Mouse (Mus musculus) embryonic facial prominence, embryonic 14.5 days (tissue): ENCODE results near the gene Ccdc36. TPM values are rescaled to one million over a fixed set of nuclear protein-coding genes. Genes with fewer than 3 reads are reported as not detected.

Experiments
- ATAC-seq: fragments of 200-750 bp; cut with Nextera tagmentation; 2 replicates; pipeline ENCODE4 v1.8.0; 2017; ENCODE audit warnings: low read depth, moderate number of reproducible peaks, moderate TSS enrichment
- DNase-seq: peaks from one replicate; pipeline ENCODE4 v3.0.0-alpha.2; 2015; ENCODE audit warnings: low spot score
- H3K27ac ChIP-seq: fragments of 300-500 bp; sonication (generic); replicated peaks from 2 replicates; pipeline ENCODE4 v1.5.1; 2014; ENCODE audit warnings: low read depth, mild to moderate bottlenecking, low read length, moderate library complexity
- H3K27me3 ChIP-seq: fragments of 300-500 bp; sonication (generic); replicated peaks from 2 replicates; pipeline ENCODE4 v1.6.1; 2014; ENCODE audit warnings: low read length; ENCODE audit not compliant: control insufficient read depth, insufficient read depth
- H3K36me3 ChIP-seq: fragments of 300-500 bp; sonication (generic); 2 replicates; pipeline ENCODE4 v1.6.1; 2014; ENCODE audit warnings: low read length, mixed read lengths; ENCODE audit not compliant: control insufficient read depth, insufficient read depth
- H3K4me1 ChIP-seq: fragments of 300-500 bp; sonication (generic); 2 replicates; pipeline ENCODE4 v1.6.1; 2014; ENCODE audit warnings: antibody characterized with exemption, low read length; ENCODE audit not compliant: control insufficient read depth, insufficient read depth
- H3K4me2 ChIP-seq: fragments of 300-500 bp; sonication (generic); 2 replicates; pipeline ENCODE4 v1.6.1; 2014; ENCODE audit warnings: low read depth, mild to moderate bottlenecking, low read length, moderate library complexity, mixed read lengths
- H3K4me3 ChIP-seq: fragments of 300-500 bp; sonication (generic); 2 replicates; pipeline ENCODE4 v1.5.1; 2014; ENCODE audit warnings: low read depth, mild to moderate bottlenecking, low read length
- H3K9ac ChIP-seq: fragments of 300-500 bp; sonication (generic); 2 replicates; pipeline ENCODE4 v1.6.1; 2014; ENCODE audit warnings: low read depth, mild to moderate bottlenecking, low read length, moderate library complexity, mixed read lengths
- H3K9me3 ChIP-seq: fragments of 300-500 bp; sonication (generic); 2 replicates; pipeline ENCODE4 v1.6.1; 2016; ENCODE audit warnings: low read length; ENCODE audit not compliant: control insufficient read depth
- WGBS: fragments of 180-500 bp; shearing (Covaris S2); extraction: QIAGEN DNeasy Blood & Tissue Kit; methylation state at CpG from one replicate; pipeline ENCODE4 v1.1.7; 2014; 5-methylcytosine and 5-hydroxymethylcytosine counted together
- polyA plus RNA-seq: library from polyadenylated mRNA; unstranded; fragments of >200 nt; fragmentation: Nextera tagmentation; extraction: Ambion mirVana; gene quantifications from 2 replicates; pipeline ENCODE4 v1.2.1, GENCODE M21; 2014

Gene Ccdc36
- polyA plus RNA-seq, 1 experiment from 2014 or later = 1.1 TPM

DNA sequence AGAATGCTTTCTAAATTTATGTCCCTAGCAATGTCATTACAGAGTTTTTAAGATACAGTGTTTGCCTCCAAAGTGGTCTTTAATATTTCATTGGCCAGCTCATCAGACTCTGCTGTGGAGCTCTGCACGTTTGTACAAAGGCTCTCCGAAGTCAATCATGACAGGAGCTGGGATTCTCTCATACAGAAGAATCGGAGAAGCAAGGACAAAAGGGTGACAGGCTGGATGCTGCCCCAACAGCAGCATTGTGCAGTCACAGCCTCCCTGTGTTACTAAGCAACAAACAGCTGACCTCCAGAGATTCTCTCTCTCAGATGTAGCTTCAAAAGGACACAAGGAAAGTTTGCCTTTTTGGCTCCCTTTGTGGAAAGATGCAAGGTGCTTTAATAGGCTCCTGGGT lies 7.9 kb upstream of the Ccdc36 start, which contains the start of gene BC048562:
TSS of gene BC048562 (plus strand) at position 301 of the 400 bp plus-strand sequence.
- no peak within 1 kb of the TSS for H3K27ac ChIP-seq
- no peaks in the 10 kb centered on the region for H3K27me3 ChIP-seq
- no peak within 1 kb of the TSS for H3K4me3 ChIP-seq
- no peaks in the 10 kb centered on the region for H3K9me3 ChIP-seq
- H3K4me2 ChIP-seq = no peak within 1 kb of the TSS
- H3K4me1 ChIP-seq = no peaks in the 10 kb centered on the region
- DNase-seq = no peak
- no peaks in the 10 kb centered on the region for H3K36me3 ChIP-seq
- no peak within 1 kb of the TSS for H3K9ac ChIP-seq
- 73% methylated on average over 3 of the region's 3 CpGs for WGBS
- no peak for ATAC-seq

- H3K4me3 ChIP-seq = peak overlapping the region; percentile 26
- no peaks in the 10 kb centered on the region for H3K27me3 ChIP-seq
- peak overlapping the region; percentile 47 for H3K4me2 ChIP-seq
- WGBS = 52% methylated on average over 32 of the region's 32 CpGs
- H3K4me1 ChIP-seq = no peaks in the 10 kb centered on the region
- H3K9ac ChIP-seq = peak overlapping the region; percentile 35; the same call in 1 of the 2 replicates
- peak; percentile 51 for DNase-seq
- H3K27ac ChIP-seq = no peak overlapping the region
- no peaks in the 10 kb centered on the region for H3K9me3 ChIP-seq
- H3K36me3 ChIP-seq = no peaks in the 10 kb centered on the region
- 0 out of 2 replicates have a peak, but pooled peaks have one; percentile 22 for ATAC-seq
Observed at GRCm38 (mm10) chr9:108431431-108432067, 3.3 kb upstream of the Ccdc36 start.

DNA sequence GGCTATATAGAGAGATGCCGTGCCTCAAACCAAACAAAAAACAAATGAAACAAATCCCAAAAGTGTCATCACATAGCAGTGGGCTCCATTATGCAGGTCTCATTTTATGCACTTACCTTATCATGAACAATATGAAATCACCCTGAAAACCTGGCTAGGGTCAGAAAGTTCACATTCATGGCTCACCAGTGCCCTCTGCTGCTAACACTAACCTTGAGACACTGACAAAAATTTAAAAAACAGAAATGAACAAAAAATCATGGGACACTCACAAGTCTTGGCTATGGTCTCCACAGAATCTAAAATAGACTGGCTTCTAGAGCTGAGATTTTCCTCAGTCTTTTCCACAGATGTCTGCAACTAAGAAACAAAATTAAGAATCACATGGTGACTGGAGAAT lies 16.1 kb downstream of the Ccdc36 start:
- H3K4me3 ChIP-seq = no peak overlapping the region
- WGBS = 82% methylated on average over 1 of the region's 1 CpGs
- no peak for ATAC-seq
- no peak overlapping the region for H3K9ac ChIP-seq
- H3K27me3 ChIP-seq = no peaks in the 10 kb centered on the region
- no peaks in the 10 kb centered on the region for H3K36me3 ChIP-seq
- no peak overlapping the region for H3K27ac ChIP-seq
- H3K4me1 ChIP-seq = no peaks in the 10 kb centered on the region
- DNase-seq = no peak
- no peak overlapping the region for H3K4me2 ChIP-seq
- H3K9me3 ChIP-seq = no peaks in the 10 kb centered on the region

GRCm38 (mm10) chr9:108411381-108411942 lies 16.8 kb downstream of the Ccdc36 start:
- no peaks in the 10 kb centered on the region for H3K27me3 ChIP-seq
- no peak overlapping the region for H3K4me2 ChIP-seq
- DNase-seq = no peak
- no peak overlapping the region for H3K9ac ChIP-seq
- no peak overlapping the region for H3K27ac ChIP-seq
- H3K4me1 ChIP-seq = no peaks in the 10 kb centered on the region
- H3K36me3 ChIP-seq = no peaks in the 10 kb centered on the region
- H3K9me3 ChIP-seq = no peaks in the 10 kb centered on the region
- no peak for ATAC-seq
- WGBS = 72% methylated on average over 9 of the region's 9 CpGs
- H3K4me3 ChIP-seq = no peak overlapping the region

GRCm38 (mm10) chr9:108409535-108409934 lies 18.7 kb downstream of the Ccdc36 start:
- H3K4me3 ChIP-seq = no peak overlapping the region
- no peak overlapping the region for H3K4me2 ChIP-seq
- H3K27me3 ChIP-seq = no peaks in the 10 kb centered on the region
- DNase-seq = no peak
- 87% methylated on average over 4 of the region's 4 CpGs for WGBS
- no peak overlapping the region for H3K27ac ChIP-seq
- no peak for ATAC-seq
- no peaks in the 10 kb centered on the region for H3K9me3 ChIP-seq
- no peaks in the 10 kb centered on the region for H3K36me3 ChIP-seq
- no peaks in the 10 kb centered on the region for H3K4me1 ChIP-seq
- H3K9ac ChIP-seq = no peak overlapping the region

GRCm38 (mm10) chr9:108404451-108404850 lies 23.8 kb downstream of the Ccdc36 start:
- no peaks in the 10 kb centered on the region for H3K27me3 ChIP-seq
- H3K27ac ChIP-seq = no peak overlapping the region
- ATAC-seq = no peak
- H3K36me3 ChIP-seq = no peaks in the 10 kb centered on the region
- H3K4me1 ChIP-seq = 0 out of 2 replicates have a peak, but pooled peaks cover 4% of the 10 kb centered on the region
- H3K4me2 ChIP-seq = no peak overlapping the region
- no peaks in the 10 kb centered on the region for H3K9me3 ChIP-seq
- H3K4me3 ChIP-seq = no peak overlapping the region
- WGBS = 73% methylated on average over 8 of the region's 8 CpGs
- no peak overlapping the region for H3K9ac ChIP-seq
- no peak for DNase-seq

DNA sequence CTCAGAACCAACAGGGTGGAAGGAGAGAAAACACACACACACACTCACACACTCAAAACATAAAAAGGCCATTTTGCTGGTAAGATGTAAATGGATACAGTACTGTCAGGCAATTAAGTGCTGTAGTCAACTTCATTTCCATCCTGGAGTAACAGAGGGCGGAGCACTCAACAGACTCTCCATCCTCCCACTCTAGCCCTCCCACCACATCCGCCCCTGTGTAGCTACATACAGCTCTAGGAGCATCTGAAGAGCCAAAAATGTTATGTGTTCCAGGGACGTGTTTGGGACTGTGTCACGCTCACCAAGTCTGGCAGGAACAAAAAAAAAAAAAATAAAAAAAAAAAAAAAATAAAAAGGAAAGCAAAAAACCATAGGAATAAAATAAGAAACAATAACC lies 25.2 kb downstream of the Ccdc36 start:
- Histone ChIP-seq H3K27me3 (no peaks in the 10 kb centered on the region), H3K4me1 (0 out of 2 replicates have a peak, but pooled peaks cover 4% of the 10 kb centered on the region), H3K27ac (no peak overlapping the region), H3K4me2 (no peak overlapping the region), H3K36me3 (no peaks in the 10 kb centered on the region), H3K4me3 (no peak overlapping the region), H3K9ac (no peak overlapping the region), H3K9me3 (no peaks in the 10 kb centered on the region)
- WGBS = 81% methylated on average over 4 of the region's 4 CpGs
- DNase-seq = no peak
- no peak for ATAC-seq

DNA sequence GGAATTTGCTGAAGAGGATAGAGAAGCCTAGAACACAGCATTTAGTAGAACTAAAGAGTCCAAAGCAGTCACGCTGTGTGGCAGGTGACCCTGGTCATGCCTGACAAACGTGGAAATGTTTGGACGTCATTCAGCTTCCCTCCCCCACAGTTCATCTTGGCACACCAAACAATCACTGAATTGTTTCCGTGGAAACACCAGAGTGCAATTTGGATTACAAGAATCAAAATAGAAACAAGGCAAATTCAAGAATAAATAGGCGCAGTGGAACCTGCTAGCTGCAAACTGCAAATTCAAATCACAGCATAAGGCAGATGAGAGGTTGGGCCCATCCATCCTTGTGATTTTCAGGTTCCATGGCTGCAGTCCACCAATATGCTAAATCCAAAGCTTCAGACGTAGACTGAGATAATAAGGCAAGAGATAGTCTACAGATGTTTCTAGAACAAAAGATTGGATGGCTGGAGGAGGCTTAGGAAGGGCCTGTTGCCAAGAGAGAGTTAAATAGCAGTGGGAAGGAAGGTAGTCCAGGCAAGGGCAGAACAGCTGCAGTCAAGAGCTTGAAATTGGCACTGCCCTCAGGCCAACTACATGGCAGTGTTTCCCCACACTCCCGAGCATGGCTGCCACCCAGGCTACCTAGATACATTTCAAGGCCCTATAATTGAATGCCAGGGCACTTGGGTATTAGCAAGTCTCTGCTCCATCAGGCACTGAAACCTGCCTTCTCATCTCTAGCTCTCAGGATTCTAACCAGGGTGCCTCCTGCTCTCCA lies 26.9 kb downstream of the Ccdc36 start:
- H3K9ac ChIP-seq = no peak overlapping the region
- H3K4me2 ChIP-seq = no peak overlapping the region
- no peak overlapping the region for H3K4me3 ChIP-seq
- H3K36me3 ChIP-seq = no peaks in the 10 kb centered on the region
- H3K9me3 ChIP-seq = no peaks in the 10 kb centered on the region
- 0 out of 2 replicates have a peak, but pooled peaks cover 4% of the 10 kb centered on the region for H3K4me1 ChIP-seq
- H3K27me3 ChIP-seq = no peaks in the 10 kb centered on the region
- ATAC-seq = no peak
- 55% methylated on average over 7 of the region's 7 CpGs for WGBS
- DNase-seq = no peak
- H3K27ac ChIP-seq = no peak overlapping the region
